Mouse (Mus musculus) ES-E14 (cell line): ENCODE measurements around the gene Lin28a.

Experiments
- HCFC1 ChIP-seq: IDR thresholded peaks from 2 replicates; pipeline ENCODE4 v1.6.1; 2012; ENCODE audit warnings: low read length, inconsistent platforms, borderline replicate concordance; ENCODE audit not compliant: insufficient read depth
- MAFK ChIP-seq: IDR thresholded peaks from 2 replicates; pipeline ENCODE4 v1.6.1; 2014; ENCODE audit warnings: mild to moderate bottlenecking, low read depth, low read length, inconsistent platforms; ENCODE audit not compliant: insufficient read depth
- ZC3H11A ChIP-seq: IDR thresholded peaks from 2 replicates; pipeline ENCODE4 v1.6.1; 2012; ENCODE audit warnings: low read depth, mild to moderate bottlenecking, inconsistent platforms, low read length, borderline replicate concordance

GRCm38 (mm10) chr4:134006845-134007244, 11.8 kb downstream of the Lin28a start:
- TF ChIP-seq MAFK (no peak), ZC3H11A (no peak), HCFC1 (no peak)
